Mouse (Mus musculus): ENCODE measurements around the gene Slc37a3.

GRCm38 (mm10) chr6:39376775-39377174, 700 bp downstream of the Slc37a3 start:
- TF ChIP-seq CTCF (IDR thresholded peaks at IDR 0.05; ENCODE audit: borderline replicate concordance, control insufficient read depth, extremely low read depth, insufficient read depth, low read length, poor library complexity) (no peak), POLR2A (IDR thresholded peaks at IDR 0.05; ENCODE audit: control insufficient read depth, extremely low read depth, insufficient read depth, low read length, poor library complexity) (no peak)

Measured in thymus, adult 2 months (tissue).